ENCODE assay signal across 8 mouse cellular contexts in the genomic region with DNA sequence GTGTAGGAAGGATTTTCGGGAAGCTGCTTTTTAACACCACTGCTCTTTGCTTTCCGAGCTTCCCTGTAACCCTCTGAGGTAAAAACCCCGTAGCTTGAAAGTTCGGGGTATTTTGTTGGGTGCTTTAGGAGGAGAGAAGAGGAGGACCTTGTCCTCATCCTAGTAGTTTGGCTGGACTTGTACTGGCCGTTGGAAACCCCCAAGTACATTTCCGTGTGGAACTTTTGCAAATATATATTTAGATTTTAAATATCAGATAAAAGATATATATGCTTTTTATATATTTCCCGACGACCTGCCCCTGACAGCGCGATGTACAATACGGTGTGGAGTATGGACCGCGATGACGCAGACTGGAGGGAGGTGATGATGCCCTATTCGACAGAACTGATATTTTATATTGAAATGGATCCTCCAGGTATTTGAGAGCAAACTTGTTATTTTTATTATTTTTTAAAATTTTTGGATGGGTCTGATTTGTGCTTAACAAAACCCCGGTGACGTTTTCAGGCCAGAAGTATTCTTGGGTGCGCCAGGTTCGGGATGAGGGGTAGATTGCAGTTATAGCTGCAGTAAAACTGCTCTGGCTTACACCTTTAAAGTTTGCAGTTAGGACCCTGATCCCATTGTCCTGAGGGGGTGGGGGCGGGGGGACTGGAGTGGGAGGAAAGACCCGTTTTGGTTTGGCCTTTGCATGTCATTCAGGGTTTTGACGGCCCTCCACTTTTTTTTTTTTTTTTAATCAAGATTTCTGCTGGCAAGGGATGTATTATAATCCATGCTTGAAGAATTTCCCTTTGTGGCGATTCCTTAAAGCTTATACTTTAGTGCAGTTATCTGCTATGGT. TPM values are rescaled to one million over a fixed set of nuclear protein-coding genes. Genes with fewer than 3 reads are reported as not detected.
DNase-seq lines count a peak whose midpoint lies in the region; ATAC-seq lines count a peak whose summit lies in the region.

No protein-coding gene starts in this region.

- peak overlapping the region; percentile 71 for H3K4me3 ChIP-seq in heart, embryonic 12.5 days

- DNase-seq in cerebellum, adult 11 months, result peak; percentile 39
- DNase-seq in NIH3T3 (ENCODE audit: low read depth), result peak; percentile 45
- DNase-seq in cerebellum, postnatal 36 days, result peak; percentile 24 to 52
- DNase-seq in kidney, postnatal 36 days, result peak; percentile 6 to 22
- peak; percentile 27 for DNase-seq in lung, postnatal 36 days
- DNase-seq in splenic B cell, adult 2 months (ENCODE audit: low read depth, low spot score), result peak; percentile 41

- H3K9ac ChIP-seq in heart, embryonic 12.5 days, result peak overlapping the region; percentile 87

- peak overlapping the region; percentile 99 for H3K27ac ChIP-seq in heart, embryonic 12.5 days (ENCODE audit: poor library complexity, severe bottlenecking)

- WGBS in heart, embryonic 12.5 days, result under 1% methylated on average over 23 of the region's 23 CpGs

- peak overlapping the region; percentile 76 for H3K4me2 ChIP-seq in heart, embryonic 12.5 days

- H3K36me3 ChIP-seq in heart, embryonic 12.5 days, result no peaks in the 10 kb centered on the region
- no peaks in the 10 kb centered on the region for H3K36me3 ChIP-seq in splenic B cell, adult 2 months (ENCODE audit: control insufficient read depth, insufficient read depth, low read length, poor library complexity, severe bottlenecking)

- H3K4me1 ChIP-seq in heart, embryonic 12.5 days (replicated peaks), result peaks cover 8% of the 10 kb centered on the region

- no peaks in the 10 kb centered on the region for H3K27me3 ChIP-seq in heart, embryonic 12.5 days (replicated peaks)
- H3K27me3 ChIP-seq in splenic B cell, adult 2 months (ENCODE audit: control insufficient read depth, insufficient read depth, low read length, poor library complexity, severe bottlenecking), result no peaks in the 10 kb centered on the region

- no peaks in the 10 kb centered on the region for H3K9me3 ChIP-seq in heart, embryonic 12.5 days (replicated peaks)

- ATAC-seq in cerebellum, adult (ENCODE audit: insufficient number of reproducible peaks, low FRiP score, low TSS enrichment), result no peak
- no peak for ATAC-seq in heart, embryonic 12.5 days (ENCODE audit: insufficient number of reproducible peaks, low FRiP score)

RNA-seq across cellular contexts. Expression of a gene that starts 0.8 kb away (rescaled TPM):
- polyA plus RNA-seq in heart, embryonic 12.5 days (2016; fragmentation: Nextera tagmentation; extraction: Ambion mirVana), result 25.6 and 25.8 TPM in 2 replicates

RNA-seq across cellular contexts. Expression of a gene that starts 49.0 kb away (rescaled TPM):
- polyA plus RNA-seq in heart, embryonic 12.5 days (2016; fragmentation: Nextera tagmentation; extraction: Ambion mirVana), result not detected in 2 replicates

RNA-seq across cellular contexts. Expression of a gene that starts 49.0 kb away (rescaled TPM):
- polyA plus RNA-seq in heart, embryonic 12.5 days (2016; fragmentation: Nextera tagmentation; extraction: Ambion mirVana), result not detected in 2 replicates

RNA-seq across cellular contexts. Expression of a gene that starts 54.8 kb away (rescaled TPM):
- polyA plus RNA-seq in heart, embryonic 12.5 days (2016; fragmentation: Nextera tagmentation; extraction: Ambion mirVana), result not detected in 2 replicates
